Mouse (Mus musculus) forebrain, postnatal 0 days (tissue): ENCODE results near the gene Tmsb15l. TPM values are rescaled to one million over a fixed set of nuclear protein-coding genes. Genes with fewer than 3 reads are reported as not detected.
A peak's percentile ranks its signal among the peaks of the same experiment; 100 is the strongest.

ENCODE experiments used
- ATAC-seq: fragments of 200-750 bp; cut with Nextera tagmentation; 2 replicates; pipeline ENCODE4 v1.8.0; 2017; ENCODE audit warnings: mild to moderate bottlenecking, moderate library complexity
- DNase-seq: peaks from one replicate; pipeline ENCODE4 v3.0.0-alpha.2; 2015
- H3K27ac ChIP-seq: fragments of 300-500 bp; sonication (generic); 2 replicates; pipeline ENCODE4 v1.5.1; 2014; ENCODE audit warnings: low read depth, mild to moderate bottlenecking, antibody characterized with exemption, low read length, moderate library complexity, mixed read lengths
- H3K27me3 ChIP-seq: fragments of 300-500 bp; sonication (generic); 2 replicates; pipeline ENCODE4 v1.6.1; 2014; ENCODE audit warnings: mild to moderate bottlenecking, low read length, mixed read lengths; ENCODE audit not compliant: insufficient read depth
- H3K36me3 ChIP-seq: fragments of 300-500 bp; sonication (generic); 2 replicates; pipeline ENCODE4 v1.6.1; 2014; ENCODE audit warnings: mild to moderate bottlenecking, moderate library complexity; ENCODE audit not compliant: insufficient read depth
- H3K4me1 ChIP-seq: fragments of 300-500 bp; sonication (generic); 2 replicates; pipeline ENCODE4 v1.6.1; 2014; ENCODE audit warnings: antibody characterized with exemption; ENCODE audit not compliant: insufficient read depth
- H3K4me2 ChIP-seq: fragments of 300-500 bp; sonication (generic); 2 replicates; pipeline ENCODE4 v1.6.1; 2014; ENCODE audit warnings: low read depth, mild to moderate bottlenecking, moderate library complexity
- H3K4me3 ChIP-seq: fragments of 300-500 bp; sonication (generic); 2 replicates; pipeline ENCODE4 v1.5.1; 2014; ENCODE audit warnings: low read depth, low read length, mixed read lengths
- H3K9ac ChIP-seq: fragments of 300-500 bp; sonication (generic); 2 replicates; pipeline ENCODE4 v1.6.1; 2014; ENCODE audit warnings: mild to moderate bottlenecking
- H3K9me3 ChIP-seq: fragments of 300-500 bp; sonication (generic); 2 replicates; pipeline ENCODE4 v1.6.1; 2016; ENCODE audit warnings: low read length
- CTCF ChIP-seq: sonication (generic); IDR thresholded peaks from 2 replicates; pipeline ENCODE4 v1.5.1; 2016; ENCODE audit warnings: antibody characterized with exemption, control low read depth, low read depth
- WGBS: fragments of 180-500 bp; shearing (Covaris S2); extraction: QIAGEN DNeasy Blood & Tissue Kit; methylation state at CpG from one replicate; pipeline ENCODE4 v1.1.7; 2014; 5-methylcytosine and 5-hydroxymethylcytosine counted together
- polyA plus RNA-seq: library from polyadenylated mRNA; unstranded; fragments of >200 nt; fragmentation: Nextera tagmentation; extraction: Ambion mirVana; gene quantifications from 2 replicates; pipeline ENCODE4 v1.2.1, GENCODE M21; 2015
- total RNA-seq: library from RNA; depleted of rRNA; stranded (reverse); fragments of >200 nt; gene quantifications from 2 replicates; pipeline ENCODE4 v1.2.3, GENCODE M21; 2014; rRNA removed

Gene Tmsb15l
- total and polyA plus RNA-seq, 2 experiments from 2014 or later: 8.7 to 9.7 TPM

GRCm38 (mm10) chrX:136937985-136938384 lies 38.7 kb downstream of the Tmsb15l start:
- Histone ChIP-seq H3K36me3 (no peaks in the 10 kb centered on the region), H3K4me1 (no peaks in the 10 kb centered on the region), H3K27ac (no peak overlapping the region), H3K27me3 (no peaks in the 10 kb centered on the region), H3K9ac (no peak overlapping the region), H3K4me3 (no peak overlapping the region), H3K4me2 (no peak overlapping the region), H3K9me3 (no peaks in the 10 kb centered on the region)
- no peak for TF ChIP-seq CTCF
- WGBS: 62% methylated on average over 3 of the region's 3 CpGs
- ATAC-seq: no peak
- DNase-seq: no peak

DNA sequence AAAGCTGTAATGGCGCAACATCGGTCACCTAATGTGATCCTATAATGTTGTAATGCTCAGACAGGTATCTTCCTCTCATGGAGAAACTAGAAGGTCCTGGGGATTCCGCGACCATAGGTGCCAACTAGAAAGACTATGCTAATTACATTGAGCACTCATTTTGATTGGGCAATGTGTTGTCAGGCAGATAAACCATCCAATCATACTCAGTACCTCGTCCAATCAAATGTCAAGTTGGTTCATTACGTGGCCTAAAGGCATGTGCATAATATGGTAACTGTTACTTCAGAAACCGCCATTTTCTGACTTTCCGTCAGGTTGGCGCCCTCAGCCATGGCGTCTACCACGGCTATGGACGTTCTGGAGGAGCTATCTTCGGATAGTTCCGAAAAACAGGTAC lies 49.6 kb downstream of the Tmsb15l start, which contains the start of gene H2bfm:
H2bfm (plus strand) TSS at position 295 of the 400 bp plus-strand sequence.
- H3K9me3 ChIP-seq: 0 out of 2 replicates have a peak, but pooled peaks cover 3% of the 10 kb centered on the region
- H3K36me3 ChIP-seq: no peaks in the 10 kb centered on the region
- TF ChIP-seq CTCF: no peak
- WGBS: 92% methylated on average over 14 of the region's 14 CpGs
- DNase-seq (no peak), ATAC-seq (no peak)
- H3K9ac ChIP-seq: no peak within 1 kb of the TSS
- H3K4me2 ChIP-seq: no peak within 1 kb of the TSS
- H3K27me3 ChIP-seq: no peaks in the 10 kb centered on the region
- no peak within 1 kb of the TSS for H3K4me3 ChIP-seq
- H3K27ac ChIP-seq: no peak within 1 kb of the TSS
- H3K4me1 ChIP-seq: no peaks in the 10 kb centered on the region

DNA sequence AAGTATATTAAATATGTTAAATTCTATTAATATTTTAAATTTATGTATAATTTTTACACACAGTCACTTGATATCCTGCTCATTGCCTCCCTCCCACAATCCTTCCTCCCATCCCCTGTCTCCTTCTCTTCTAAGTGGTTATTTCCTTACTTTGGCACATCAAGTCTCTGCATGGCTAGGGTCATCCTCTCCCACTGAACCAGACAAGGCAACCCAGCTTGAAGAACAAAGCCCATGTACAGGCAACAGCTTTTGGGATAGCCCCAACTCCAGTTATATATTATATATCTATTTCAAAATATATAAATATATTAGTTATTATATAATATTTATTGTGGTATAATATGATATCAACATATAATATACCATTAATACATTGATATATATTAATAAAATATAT lies 50.8 kb downstream of the Tmsb15l start:
- no peaks in the 10 kb centered on the region for H3K36me3 ChIP-seq
- H3K27me3 ChIP-seq: no peaks in the 10 kb centered on the region
- DNase-seq: peak; percentile 7
- H3K4me2 ChIP-seq: no peak overlapping the region
- H3K4me1 ChIP-seq: no peaks in the 10 kb centered on the region
- H3K4me3 ChIP-seq: no peak overlapping the region
- no peak overlapping the region for H3K9ac ChIP-seq
- 0 out of 2 replicates have a peak, but pooled peaks cover 3% of the 10 kb centered on the region for H3K9me3 ChIP-seq
- no peak for ATAC-seq
- no peak for TF ChIP-seq CTCF
- H3K27ac ChIP-seq: no peak overlapping the region

Other genes with a start within 250 kb of the Tmsb15l start
- gene Morf4l2, start 233.2 kb downstream of the Tmsb15l start, total RNA-seq: 542 and 544 TPM in 2 replicates
- 603 and 616 TPM in 2 replicates for gene Morf4l2, start 233.2 kb downstream of the Tmsb15l start, polyA plus RNA-seq
- gene Glra4, start 196.7 kb downstream of the Tmsb15l start, total RNA-seq: 0.08 TPM in 1 of 2 replicates, not detected in the other
- not detected in 2 replicates for gene Glra4, start 196.7 kb downstream of the Tmsb15l start, polyA plus RNA-seq
- gene Plp1, start 154.2 kb downstream of the Tmsb15l start, total RNA-seq: 26.9 and 36.3 TPM in 2 replicates
- 15.4 and 16.4 TPM in 2 replicates for gene Plp1, start 154.2 kb downstream of the Tmsb15l start, polyA plus RNA-seq
- 39.0 and 42.2 TPM in 2 replicates for gene Rab9b, start 108.1 kb downstream of the Tmsb15l start, total RNA-seq
- gene Rab9b, start 108.1 kb downstream of the Tmsb15l start, polyA plus RNA-seq: 8.7 and 18.3 TPM in 2 replicates
- not detected in 2 replicates for gene H2bfm, start 49.5 kb downstream of the Tmsb15l start, total RNA-seq
- gene H2bfm, start 49.5 kb downstream of the Tmsb15l start, polyA plus RNA-seq: not detected in 2 replicates
- 51.5 and 52.3 TPM in 2 replicates for gene Tmsb15b2, start 1.4 kb downstream of the Tmsb15l start, total RNA-seq
- gene Tmsb15b2, start 1.4 kb downstream of the Tmsb15l start, polyA plus RNA-seq: 107 and 157 TPM in 2 replicates
- 45.7 and 50.2 TPM in 2 replicates for gene Tmsb15b1, start within 50 bp of the Tmsb15l start, total RNA-seq
- gene Tmsb15b1, start within 50 bp of the Tmsb15l start, polyA plus RNA-seq: 66.3 and 83.7 TPM in 2 replicates
- 197 and 225 TPM in 2 replicates for gene Zcchc18, start 16.3 kb upstream of the Tmsb15l start, total RNA-seq
- gene Zcchc18, start 16.3 kb upstream of the Tmsb15l start, polyA plus RNA-seq: 361 and 445 TPM in 2 replicates
- 18.7 and 48.5 TPM in 2 replicates for gene Slc25a53, start 61.4 kb upstream of the Tmsb15l start, total RNA-seq
- 10.7 and 12.3 TPM in 2 replicates for gene Slc25a53, start 61.4 kb upstream of the Tmsb15l start, polyA plus RNA-seq
- gene Fam199x, start 72.7 kb upstream of the Tmsb15l start, total RNA-seq: 10.3 and 13.7 TPM in 2 replicates
- gene Fam199x, start 72.7 kb upstream of the Tmsb15l start, polyA plus RNA-seq: 3.2 and 5.3 TPM in 2 replicates
- gene Esx1, start 145.2 kb upstream of the Tmsb15l start, total RNA-seq: not detected in 2 replicates
- not detected in 2 replicates for gene Esx1, start 145.2 kb upstream of the Tmsb15l start, polyA plus RNA-seq